Mouse (Mus musculus) forebrain, embryonic 16.5 days (tissue): ENCODE results near the gene Mars. TPM values are rescaled to one million over a fixed set of nuclear protein-coding genes. Genes with fewer than 3 reads are reported as not detected.

Experiments
- polyA plus RNA-seq: library from polyadenylated mRNA; unstranded; fragments of >200 nt; fragmentation: Nextera tagmentation; extraction: Ambion mirVana; gene quantifications from 2 replicates; pipeline ENCODE4 v1.2.1, GENCODE M21; 2015

The Mars gene
- polyA plus RNA-seq, 1 experiment from 2014 or later, result 135 TPM

Other genes starting within 250 kb of the Mars start
- gene Cdk4, start 248.3 kb downstream of the Mars start, polyA plus RNA-seq, result 1,494 and 1,664 TPM in 2 replicates
- gene Tspan31, start 241.5 kb downstream of the Mars start, polyA plus RNA-seq, result 119 and 120 TPM in 2 replicates
- gene Agap2, start 236.5 kb downstream of the Mars start, polyA plus RNA-seq, result 2.2 and 4.7 TPM in 2 replicates
- gene Os9, start 190.7 kb downstream of the Mars start, polyA plus RNA-seq, result 125 and 126 TPM in 2 replicates
- 41.5 and 45.8 TPM in 2 replicates for gene B4galnt1, start 146.6 kb downstream of the Mars start, polyA plus RNA-seq
- gene Slc26a10, start 131.1 kb downstream of the Mars start, polyA plus RNA-seq, result 1.0 and 1.6 TPM in 2 replicates
- gene Arhgef25, start 121.7 kb downstream of the Mars start, polyA plus RNA-seq, result 32.3 and 33.0 TPM in 2 replicates
- gene Dtx3, start 116.1 kb downstream of the Mars start, polyA plus RNA-seq, result 179 and 224 TPM in 2 replicates
- 26.7 and 28.4 TPM in 2 replicates for gene Pip4k2c, start 100.2 kb downstream of the Mars start, polyA plus RNA-seq
- gene Kif5a, start 48.4 kb downstream of the Mars start, polyA plus RNA-seq, result 98.9 and 106 TPM in 2 replicates
- 319 and 342 TPM in 2 replicates for gene Dctn2, start 45.4 kb downstream of the Mars start, polyA plus RNA-seq
- 10.2 and 15.3 TPM in 2 replicates for gene Mbd6, start 22.8 kb downstream of the Mars start, polyA plus RNA-seq
- gene Arhgap9, start 10.2 kb upstream of the Mars start, polyA plus RNA-seq, result 0.49 and 1.2 TPM in 2 replicates
- gene Gli1, start 30.2 kb upstream of the Mars start, polyA plus RNA-seq, result 1.3 and 1.4 TPM in 2 replicates
- not detected in 2 replicates for gene Inhbe, start 42.6 kb upstream of the Mars start, polyA plus RNA-seq
- not detected in 2 replicates for gene Inhbc, start 58.6 kb upstream of the Mars start, polyA plus RNA-seq
- gene R3hdm2, start 68.5 kb upstream of the Mars start, polyA plus RNA-seq, result 37.5 and 39.7 TPM in 2 replicates
- 0.98 and 1.8 TPM in 2 replicates for gene Stac3, start 189.9 kb upstream of the Mars start, polyA plus RNA-seq
- gene Ndufa4l2, start 203.2 kb upstream of the Mars start, polyA plus RNA-seq, result 17.6 and 21.3 TPM in 2 replicates
- 78.9 and 80.4 TPM in 2 replicates for gene Shmt2, start 210.7 kb upstream of the Mars start, polyA plus RNA-seq
- 32.5 and 36.0 TPM in 2 replicates for gene Nxph4, start 222.8 kb upstream of the Mars start, polyA plus RNA-seq